Mouse (Mus musculus): ENCODE results near the gene Clrn1.

The Clrn1 gene

DNA sequence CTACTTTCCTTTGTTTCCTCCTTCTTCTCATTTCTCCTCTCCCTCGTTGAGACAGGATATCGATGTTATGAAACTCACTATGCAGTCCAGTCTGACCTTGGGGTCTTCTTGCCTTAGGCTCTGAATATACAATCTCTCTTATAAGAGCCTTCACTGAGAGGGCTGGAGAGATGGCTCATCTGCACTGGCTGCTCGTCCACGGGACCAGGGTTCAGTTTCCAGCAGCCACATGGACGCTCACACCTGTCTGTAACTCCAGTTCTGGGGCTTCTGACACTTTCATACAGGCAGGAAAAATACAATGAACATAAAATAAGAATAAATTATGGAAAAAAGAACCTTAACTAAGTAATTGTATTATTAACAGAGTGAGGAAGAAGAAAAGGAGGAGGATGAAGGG is 53.6 kb downstream of the Clrn1 start:
- DNase-seq (ENCODE audit: low spot score in 2 of 2) = no peak

DNA sequence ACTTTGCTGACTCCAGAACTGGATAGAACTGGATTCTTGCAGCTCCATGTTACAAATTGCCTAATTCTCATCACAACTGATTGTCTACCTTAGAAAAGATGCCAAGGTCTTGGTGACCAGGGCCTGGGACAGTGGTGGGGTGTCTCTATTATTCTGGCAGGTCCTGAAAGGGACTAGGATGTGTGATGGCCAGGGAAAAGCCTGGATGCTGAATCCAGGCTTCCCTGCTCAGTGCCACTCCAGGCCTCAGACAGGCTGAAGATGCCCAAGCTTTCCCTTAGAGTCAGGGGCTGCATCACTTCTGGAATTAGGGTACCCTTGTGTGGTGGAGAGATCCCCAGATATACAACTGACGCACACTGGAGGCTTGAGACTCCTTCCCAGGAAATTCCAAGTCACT is 55.2 kb downstream of the Clrn1 start:
- no peak for DNase-seq (ENCODE audit: low spot score in 2 of 2)

DNA sequence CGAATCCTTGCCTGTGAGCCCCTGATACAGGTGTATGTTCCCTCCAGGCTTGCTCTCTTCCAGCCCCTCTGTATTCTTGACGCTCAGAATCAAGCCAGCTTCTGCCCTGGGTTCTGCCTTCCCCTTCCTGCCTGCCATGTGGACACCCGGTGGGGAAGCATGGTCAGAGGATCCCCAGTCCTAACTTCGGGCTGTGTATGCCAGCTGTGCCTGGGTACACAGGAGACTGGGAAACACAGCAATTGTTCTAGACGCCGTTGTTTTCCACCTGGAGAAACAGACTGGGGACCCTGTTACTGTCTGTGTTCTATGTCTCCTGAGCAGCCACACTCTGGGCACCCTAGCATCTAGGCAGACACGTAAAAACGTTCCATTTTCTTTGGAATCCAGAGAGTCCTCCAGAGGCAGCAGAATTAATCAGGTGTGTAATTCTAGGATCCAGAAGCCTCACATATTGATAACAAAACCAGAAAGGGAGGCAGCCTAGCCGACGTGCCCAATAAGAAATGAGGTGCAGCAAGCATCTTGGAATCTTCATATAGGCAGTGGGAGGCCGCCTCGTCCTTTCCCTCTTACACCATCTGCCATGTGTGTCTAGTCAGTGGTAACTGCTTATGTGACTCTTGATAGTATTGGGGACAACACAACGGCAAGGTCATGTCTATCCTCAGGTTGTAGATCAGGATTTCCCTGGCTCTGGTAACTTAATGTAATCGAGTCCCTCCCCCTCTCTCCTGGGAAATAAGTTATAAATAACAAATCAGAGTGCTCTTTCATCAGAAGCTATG is 56.6 kb downstream of the Clrn1 start:
- DNase-seq (ENCODE audit: low spot score in 2 of 2) = no peak

GRCm38 (mm10) chr3:58826266-58826665 is 58.9 kb downstream of the Clrn1 start:
- DNase-seq (ENCODE audit: low spot score in 2 of 2) = no peak

DNA sequence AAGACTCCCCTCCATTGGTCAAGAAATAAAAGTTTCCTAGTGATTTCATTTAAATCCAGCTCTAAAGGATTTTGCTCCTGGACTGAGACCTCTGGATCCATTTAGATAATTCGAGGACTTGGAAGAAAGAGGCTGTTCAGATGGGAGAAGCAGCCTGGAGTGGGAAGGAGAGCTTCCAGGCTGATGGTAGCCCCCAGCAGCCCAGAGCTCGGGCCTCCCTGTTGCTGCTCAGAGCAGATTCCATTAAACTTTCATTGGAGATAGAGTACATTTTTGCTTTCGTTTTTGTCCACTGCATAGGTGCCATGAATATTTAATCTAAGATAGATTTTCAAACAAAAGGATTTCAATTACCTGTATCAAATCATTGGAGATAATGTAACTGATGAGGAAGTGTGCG is 62.9 kb downstream of the Clrn1 start, which contains the start of gene Mindy4b-ps:
Mindy4b-ps (minus strand) TSS at position 101 of the 400 bp plus-strand sequence.
- DNase-seq (ENCODE audit: low spot score in 2 of 2) = no peak

DNA sequence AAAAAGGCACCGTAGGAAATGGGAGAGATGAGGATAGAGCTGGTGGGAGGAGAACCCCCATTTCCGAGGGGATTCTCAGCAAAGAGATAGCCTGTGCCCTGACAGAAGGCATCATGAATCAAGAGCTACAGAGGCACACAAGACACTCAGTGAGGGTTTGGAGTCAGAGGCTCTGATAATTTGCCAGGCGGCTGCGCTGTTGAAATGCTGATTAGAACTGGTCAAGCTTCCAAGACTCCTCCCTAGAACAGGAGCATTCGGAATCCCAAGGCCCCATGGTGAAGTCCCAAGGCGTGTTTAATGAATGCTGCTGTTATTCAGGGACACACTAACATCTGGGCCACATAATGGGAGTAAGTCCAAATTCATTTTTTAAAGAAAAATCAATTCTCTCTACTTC is 67.8 kb downstream of the Clrn1 start:
- no peak for DNase-seq (ENCODE audit: low spot score in 2 of 2)

DNA sequence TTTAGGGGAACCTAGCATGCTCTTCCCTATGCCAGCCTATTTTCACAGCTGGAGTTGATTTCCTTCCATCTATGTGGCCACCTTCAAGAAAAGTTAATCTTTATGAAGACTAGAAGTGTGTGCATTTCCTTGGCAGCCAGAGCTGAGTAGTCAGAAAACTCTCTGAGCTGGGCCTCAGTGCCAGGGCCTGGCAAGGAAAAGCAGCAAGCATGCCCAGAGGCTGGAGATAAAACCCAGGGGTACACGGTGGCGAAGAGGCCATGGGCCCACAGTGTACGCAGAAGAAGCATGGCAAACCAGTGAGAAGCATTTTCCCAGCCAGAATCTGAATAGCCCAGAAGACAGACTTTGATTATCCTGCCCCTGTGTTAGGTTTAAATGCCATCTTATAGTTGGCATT is 70.9 kb downstream of the Clrn1 start:
- no peak for DNase-seq (ENCODE audit: low spot score in 2 of 2)

DNA sequence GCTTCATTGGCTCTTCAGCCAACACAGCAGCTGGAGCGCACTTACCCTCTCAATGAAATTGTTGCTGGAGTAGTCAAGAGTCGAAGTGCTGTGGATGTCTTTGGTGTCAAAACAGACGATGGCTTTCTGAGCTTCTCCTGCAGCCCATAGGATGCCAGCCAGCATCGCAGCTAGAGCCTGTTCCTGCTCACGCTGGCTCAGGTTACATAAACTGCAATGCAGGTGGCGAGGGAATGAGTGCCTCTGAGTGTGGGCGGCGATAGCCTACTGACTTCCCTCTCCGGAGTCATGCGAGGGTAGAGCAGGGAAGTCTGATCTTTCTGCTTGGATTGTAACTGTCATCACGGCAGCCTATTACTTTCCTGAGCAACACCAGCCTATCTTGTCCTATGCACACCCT is 74.8 kb downstream of the Clrn1 start:
- no peak for DNase-seq (ENCODE audit: low spot score in 2 of 2)

DNA sequence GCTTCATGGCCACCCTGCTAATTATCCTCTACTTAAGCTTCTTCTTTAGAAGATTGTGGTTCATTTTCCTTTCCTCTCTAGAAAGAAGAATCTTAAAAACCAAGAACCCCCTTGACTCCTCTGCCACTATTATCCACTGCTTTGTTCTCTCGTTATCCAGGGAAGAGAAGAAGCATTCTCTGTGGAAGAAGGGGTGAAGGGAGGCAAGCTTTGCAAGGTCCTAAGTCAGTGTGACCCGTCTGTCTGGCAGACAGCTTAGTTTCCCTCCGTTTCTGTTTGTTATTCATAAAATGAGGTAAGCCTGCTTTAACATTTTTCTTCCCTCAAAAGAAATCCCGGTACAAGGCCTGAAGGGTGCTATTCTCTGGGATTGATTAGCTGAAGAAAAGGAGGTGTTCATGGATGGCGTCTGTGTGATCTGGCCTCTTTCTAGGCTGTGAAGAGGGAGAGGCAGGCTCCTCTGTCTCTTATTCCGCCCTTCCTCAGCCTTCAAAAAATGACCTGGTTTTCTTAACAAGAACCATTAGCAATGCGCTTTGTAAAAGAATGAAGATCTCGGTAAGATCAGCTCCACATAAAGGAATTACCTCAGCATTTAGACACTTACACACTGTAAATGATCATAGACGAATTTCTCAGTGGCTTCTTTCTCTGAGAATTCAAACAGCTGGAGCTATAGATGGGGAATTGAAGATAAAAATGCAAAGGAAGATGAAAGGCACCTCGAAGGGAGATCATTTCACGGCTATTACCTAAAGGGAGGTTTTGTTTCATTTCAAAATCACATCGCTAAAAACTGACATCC is 75.8 kb downstream of the Clrn1 start:
- no peak for DNase-seq (ENCODE audit: low spot score in 2 of 2)

- no peak for DNase-seq (ENCODE audit: low spot score in 2 of 2)
These were observed 76.5 kb downstream of the Clrn1 start for GRCm38 (mm10) chr3:58808636-58809035.

GRCm38 (mm10) chr3:58804745-58805144 is 80.4 kb downstream of the Clrn1 start:
- no peak for DNase-seq (ENCODE audit: low spot score in 2 of 2)

DNA sequence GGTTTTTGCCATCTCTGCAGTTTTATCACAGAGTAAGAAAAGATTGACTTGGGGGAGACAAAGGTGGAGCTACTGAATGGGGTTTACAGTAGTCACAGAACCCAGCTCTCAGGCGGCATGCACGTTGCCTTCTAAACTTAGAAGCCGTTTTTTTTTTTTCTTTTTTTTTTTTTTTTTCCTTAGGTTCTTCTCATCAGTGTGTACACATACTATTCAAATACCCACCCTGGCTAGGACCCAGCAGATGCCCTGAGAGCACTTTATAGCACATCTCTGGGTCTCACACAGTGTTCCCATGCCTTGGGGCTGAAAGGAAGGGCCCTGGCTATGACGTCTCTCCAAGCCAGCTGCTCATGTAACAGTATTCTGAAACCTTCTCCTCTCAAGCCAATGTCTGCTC is 86.5 kb downstream of the Clrn1 start:
- DNase-seq (ENCODE audit: low spot score in 2 of 2) = no peak

GRCm38 (mm10) chr3:58798245-58798644 is 86.9 kb downstream of the Clrn1 start:
- DNase-seq (ENCODE audit: low spot score in 2 of 2) = no peak
